8 mouse cellular contexts compared by ENCODE assay signal in the genomic region with DNA sequence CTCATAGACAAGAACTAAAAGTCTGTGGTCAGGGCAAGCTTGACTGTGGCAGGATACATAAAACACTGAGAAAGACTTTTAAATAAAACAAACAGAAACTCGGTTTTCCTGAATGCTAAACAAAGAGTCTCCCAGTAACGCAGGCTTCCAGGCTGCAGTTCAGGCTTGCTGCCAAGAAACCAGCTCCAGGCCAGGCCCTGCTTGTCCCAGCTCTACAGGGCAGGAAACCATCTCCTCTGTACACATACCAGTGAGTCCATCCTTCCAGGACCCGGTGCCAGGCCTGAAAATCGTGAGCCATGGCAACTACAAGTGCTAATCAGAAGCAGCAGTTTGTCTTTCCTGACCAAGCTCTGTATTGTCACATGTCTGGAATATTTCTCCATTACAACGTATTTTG. TPM values are rescaled to one million over a fixed set of nuclear protein-coding genes. Genes with fewer than 3 reads are reported as not detected.
DNase-seq lines count a peak whose midpoint lies in the region; ATAC-seq and TF ChIP-seq lines count a peak whose summit lies in the region.

No protein-coding gene starts in this region.

- TF ChIP-seq CTCF in left cerebral cortex, adult 2 months (IDR thresholded peaks at IDR 0.05): no peak

- DNase-seq in 3T3-L1 (ENCODE audit: low read depth, low spot score): peak; percentile 88
- peak; percentile 40 for DNase-seq in adrenal gland, adult 8-10 months
- DNase-seq in heart, postnatal 14 days: peak; percentile 79 to 87
- DNase-seq in kidney, postnatal 36 days: peak; percentile 82 to 84
- peak; percentile 91 for DNase-seq in lung, postnatal 36 days
- peak; percentile 73 for DNase-seq in testis, postnatal 14 days (ENCODE audit: low spot score)
- no peak for DNase-seq in left cerebral cortex, adult 2 months (ENCODE audit: extremely low spot score in 1 of 2, low spot score in 2 of 2)

- H3K4me3 ChIP-seq in left cerebral cortex, adult 2 months: no peak overlapping the region

- intact Hi-C loops in heart, postnatal 14 days (cut with DNase I): no loop called here
- intact Hi-C loops in left cerebral cortex, adult 2 months (cut with DNase I): loop anchor here (10.0 kb wide), 1 partner anchor 967 kb away; no protein-coding TSS in a partner anchor

- peak; percentile 30; the same call in 1 of the 2 replicates for ATAC-seq in erythroblast, adult 5-6 weeks (replicated peaks; ENCODE audit: low FRiP score, poor library complexity, severe bottlenecking)

- H3K27ac ChIP-seq in left cerebral cortex, adult 2 months: no peak overlapping the region

RNA-seq across cellular contexts. Expression of a gene that starts 12.7 kb away (rescaled TPM):
- not detected for total RNA-seq in adrenal gland, adult 8-10 months (2022)
- total RNA-seq in erythroblast, adult 5-6 weeks (2015; ENCODE audit: low replicate concordance): not detected in 2 replicates
- not detected in 2 replicates for total RNA-seq in erythroblast, adult 5-6 weeks (2017; ENCODE audit: low replicate concordance)
- total RNA-seq in heart, postnatal 14 days (2021): not detected
- total RNA-seq in left cerebral cortex, adult 2 months (2021): not detected

RNA-seq across cellular contexts. Expression of a gene that starts 19.2 kb away (rescaled TPM):
- total RNA-seq in adrenal gland, adult 8-10 months (2022): 1 to 10 TPM; 2.0 to 6.1 (median 2.7) TPM
- total RNA-seq in erythroblast, adult 5-6 weeks (2015; ENCODE audit: low replicate concordance): 0.84 TPM in 1 of 2 replicates, not detected in the other
- not detected in 2 replicates for total RNA-seq in erythroblast, adult 5-6 weeks (2017; ENCODE audit: low replicate concordance)
- under 1 TPM; 0.07 to 0.14 TPM for total RNA-seq in heart, postnatal 14 days (2021)
- 10 to 100 TPM; 87.4 to 95.9 TPM for total RNA-seq in left cerebral cortex, adult 2 months (2021)

RNA-seq across cellular contexts. Expression of a gene that starts 23.9 kb away (rescaled TPM):
- total RNA-seq in adrenal gland, adult 8-10 months (2022): 1 to 10 TPM in 2 of 4 experiments, under 1 TPM in 1, not detected in 1; 0.81 to 1.5 (median 1.2) TPM
- total RNA-seq in erythroblast, adult 5-6 weeks (2015; ENCODE audit: low replicate concordance): 336 and 380 TPM in 2 replicates
- 99.4 and 179 TPM in 2 replicates for total RNA-seq in erythroblast, adult 5-6 weeks (2017; ENCODE audit: low replicate concordance)
- total RNA-seq in heart, postnatal 14 days (2021): 1 to 10 TPM in 1 of 2 experiments, under 1 TPM in 1; 0.34 to 1.1 TPM
- total RNA-seq in left cerebral cortex, adult 2 months (2021): under 1 TPM in 1 of 2 experiments, not detected in 1; 0.57 TPM

RNA-seq across cellular contexts. Expression of a gene that starts 31.1 kb away (rescaled TPM):
- total RNA-seq in adrenal gland, adult 8-10 months (2022): 100 to 1,000 TPM; 105 to 128 (median 116) TPM
- 186 and 267 TPM in 2 replicates for total RNA-seq in erythroblast, adult 5-6 weeks (2015; ENCODE audit: low replicate concordance)
- 78.8 and 112 TPM in 2 replicates for total RNA-seq in erythroblast, adult 5-6 weeks (2017; ENCODE audit: low replicate concordance)
- total RNA-seq in heart, postnatal 14 days (2021): 10 to 100 TPM; 95.6 to 96.3 TPM
- 10 to 100 TPM; 10.9 to 16.7 TPM for total RNA-seq in left cerebral cortex, adult 2 months (2021)

RNA-seq across cellular contexts. Expression of a gene that starts 36.4 kb away (rescaled TPM):
- 1 to 10 TPM; 1.6 to 3.1 (median 2.1) TPM for total RNA-seq in adrenal gland, adult 8-10 months (2022)
- total RNA-seq in erythroblast, adult 5-6 weeks (2015; ENCODE audit: low replicate concordance): not detected in 2 replicates
- not detected in 2 replicates for total RNA-seq in erythroblast, adult 5-6 weeks (2017; ENCODE audit: low replicate concordance)
- total RNA-seq in heart, postnatal 14 days (2021): under 1 TPM; 0.43 to 0.95 TPM
- total RNA-seq in left cerebral cortex, adult 2 months (2021): not detected

Comparison
In these comparisons a context has a peak if more than half of its experiments do, and no peak if none do; other contexts are left out.
1. DNase-seq: peak in 3T3-L1 (single experiment), adrenal gland, adult 8-10 months (single experiment), heart, postnatal 14 days (2 of 2), kidney, postnatal 36 days (2 of 2), lung, postnatal 36 days (single experiment) and testis, postnatal 14 days (single experiment); none in left cerebral cortex, adult 2 months (0 of 2).
2. RNA of a gene that starts 19.2 kb away (total RNA-seq): 87.4 to 95.9 TPM in left cerebral cortex, adult 2 months; 2.0 to 6.1 TPM in adrenal gland, adult 8-10 months, 0.07 to 0.14 TPM in heart, postnatal 14 days and 0.84 TPM in erythroblast, adult 5-6 weeks; every median in the first group is over 10 times any median in the second.
3. RNA of a gene that starts 23.9 kb away (total RNA-seq): 99.4 to 380 TPM in erythroblast, adult 5-6 weeks; 0.81 to 1.5 TPM in adrenal gland, adult 8-10 months, 0.34 to 1.1 TPM in heart, postnatal 14 days and 0.57 TPM in left cerebral cortex, adult 2 months; every median in the first group is over 10 times any median in the second.